Mouse (Mus musculus) CH12.LX (cell line): ENCODE data around the gene Marveld2. TPM values are rescaled to one million over a fixed set of nuclear protein-coding genes. Genes with fewer than 3 reads are reported as not detected.

Experiments
- DNase-seq: peaks from one replicate; pipeline ENCODE4 v3.0.0-alpha.2; 2013; ENCODE audit errors: extremely low read depth
- H3K27ac ChIP-seq: 2 replicates; pipeline ENCODE4 v1.5.1; 2012; ENCODE audit warnings: low read depth, mild to moderate bottlenecking, control low read depth, moderate library complexity; ENCODE audit not compliant: insufficient read depth
- H3K27me3 ChIP-seq: replicated peaks from 2 replicates; pipeline ENCODE3; 2012; ENCODE audit warnings: inconsistent platforms
- H3K36me3 ChIP-seq, 2 experiments: replicated peaks in 1 of 2; 2 replicates each; pipeline versions ENCODE3 to v1.6.1; 2012; ENCODE audit warnings: inconsistent platforms in 1 of 2, low read length in 1 of 2, mild to moderate bottlenecking in 1 of 2, mixed read lengths in 1 of 2, moderate library complexity in 1 of 2; ENCODE audit not compliant: control insufficient read depth in 1 of 2, insufficient read depth in 1 of 2
- H3K4me1 ChIP-seq, 2 experiments: 2 replicates each; pipeline ENCODE4 v1.6.1; 2012; ENCODE audit warnings: inconsistent platforms in 1 of 2, moderate library complexity in 1 of 2; ENCODE audit not compliant: insufficient read depth in 2 of 2, control insufficient read depth in 1 of 2
- H3K4me2 ChIP-seq: 2 replicates; pipeline ENCODE4 v1.6.1; 2012; ENCODE audit warnings: low read depth, mild to moderate bottlenecking, control low read depth; ENCODE audit not compliant: poor library complexity, insufficient read depth, severe bottlenecking
- H3K4me3 ChIP-seq, 3 experiments: fragments of 150-350 bp in 1 of 3; sonication (generic) in 1 of 3; replicated peaks in 1 of 3; 2 replicates each; pipeline versions ENCODE3 to v1.5.1; 2011 to 2012; ENCODE audit warnings: low read depth in 2 of 3, low read length in 2 of 3, mild to moderate bottlenecking in 2 of 3, moderate library complexity in 2 of 3, control low read depth in 1 of 3, improper control_type of control experiment in 1 of 3, inconsistent platforms in 1 of 3, mixed read lengths in 1 of 3; ENCODE audit not compliant: poor library complexity in 1 of 3
- H3K79me2 ChIP-seq: replicated peaks from 2 replicates; pipeline ENCODE4 v1.6.1; 2012; ENCODE audit warnings: mild to moderate bottlenecking, moderate library complexity; ENCODE audit not compliant: control insufficient read depth, poor library complexity, insufficient read depth, severe bottlenecking; ENCODE audit errors: extremely low read depth
- H3K9ac ChIP-seq: 2 replicates; pipeline ENCODE4 v1.6.1; 2012; ENCODE audit warnings: low read depth, mild to moderate bottlenecking, control low read depth, moderate library complexity; ENCODE audit not compliant: insufficient read depth
- H3K9me3 ChIP-seq: replicated peaks from 2 replicates; pipeline ENCODE3; 2012; ENCODE audit warnings: low read length, inconsistent platforms, mixed read lengths
- CHD1 ChIP-seq: IDR thresholded peaks from 2 replicates; pipeline ENCODE4 v1.6.1; 2012; ENCODE audit warnings: low read depth, low read length, improper control_type of control experiment, inconsistent platforms
- ELF1 ChIP-seq: IDR thresholded peaks from 2 replicates; pipeline ENCODE4 v1.6.1; 2014; ENCODE audit warnings: low read depth, mild to moderate bottlenecking, inconsistent platforms, low read length, improper control_type of control experiment
- HCFC1 ChIP-seq: IDR thresholded peaks from 2 replicates; pipeline ENCODE4 v1.6.1; 2012; ENCODE audit warnings: low read depth, mild to moderate bottlenecking, inconsistent platforms, low read length, improper control_type of control experiment
- MAFK ChIP-seq: IDR thresholded peaks from 2 replicates; pipeline ENCODE4 v1.6.1; 2011; ENCODE audit warnings: low read length, improper control_type of control experiment; ENCODE audit not compliant: insufficient replicate concordance
- PAX5 ChIP-seq: IDR thresholded peaks from 2 replicates; pipeline ENCODE4 v1.6.1; 2012; ENCODE audit warnings: low read length, inconsistent platforms, mixed read lengths
- SIN3A ChIP-seq: IDR thresholded peaks from 2 replicates; pipeline ENCODE4 v1.6.1; 2012; ENCODE audit warnings: low read length, improper control_type of control experiment, inconsistent platforms
- TBP ChIP-seq: conservative IDR thresholded peaks from 2 replicates; pipeline ENCODE4 v1.6.1; 2011; ENCODE audit warnings: low read depth, low read length, improper control_type of control experiment
- dilution Hi-C: fragments of 300-500 bp; cut with MboI; formaldehyde crosslinking; loops from 2 replicates; pipeline ENCODE4 v1.14.3; 2020; ENCODE audit warnings: low sequenced_read_pairs; ENCODE audit not compliant: extremely low pct_unique_long_range_greater_than_20kb, extremely low pct_ligation_motif_present
- in situ Hi-C: fragments of 300-500 bp; cut with MboI; formaldehyde crosslinking; loops from 3 replicates; pipeline ENCODE4 v1.14.3; 2019; ENCODE audit warnings: low sequenced_read_pairs, low pct_ligation_motif_present, low pct_unique_long_range_greater_than_20kb, mixed read lengths
- polyA plus RNA-seq: library from polyadenylated mRNA; unstranded; fragments of >175 nt; gene quantifications from 2 replicates; pipeline ENCODE4 v1.2.1, GENCODE M21; 2012; ENCODE audit warnings: low read depth; ENCODE audit not compliant: insufficient read length
- total RNA-seq, 2 experiments: library from RNA; depleted of rRNA; stranded (reverse); fragments of 300-350 nt in 1 of 2; fragments of >200 nt in 1 of 2; gene quantifications; 2 replicates each; pipeline ENCODE4 v1.2.3; 2012 to 2014

Gene Marveld2
- total and polyA plus RNA-seq, 3 experiments = 0.13 to 1.9 (median 0.27) TPM

DNA sequence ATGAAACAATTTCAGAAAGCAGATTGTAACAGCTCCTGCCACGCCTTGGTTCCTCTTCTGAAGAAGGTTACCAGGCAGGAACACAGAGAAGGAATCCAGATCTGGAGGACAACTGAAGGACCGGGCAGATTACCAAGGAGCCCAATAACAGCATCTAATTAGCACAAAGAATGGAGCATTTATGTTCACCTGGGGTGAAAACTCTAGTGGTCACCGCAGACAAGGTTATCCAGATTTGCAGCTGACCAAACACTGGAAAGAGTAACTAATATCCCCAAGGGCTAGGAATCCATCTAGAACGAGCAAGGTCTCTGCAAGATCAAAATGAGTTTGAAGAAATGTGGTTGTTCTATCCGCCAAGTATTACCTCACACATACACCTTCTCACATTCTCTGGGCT lies 69.5 kb downstream of the Marveld2 start:
- no peak overlapping the region for H3K27ac ChIP-seq
- H3K4me2 ChIP-seq = no peak overlapping the region
- in situ Hi-C loops = no loop called here
- peaks cover 4% of the 10 kb centered on the region for H3K9me3 ChIP-seq
- no peaks in the 10 kb centered on the region for H3K36me3 ChIP-seq
- dilution Hi-C loops = no loop called here
- no peak for DNase-seq
- peaks cover 47% of the 10 kb centered on the region for H3K27me3 ChIP-seq
- H3K4me3 ChIP-seq = no peak overlapping the region
- no peak overlapping the region for H3K9ac ChIP-seq
- peaks cover 0 to 6% of the 10 kb centered on the region in 2 experiments; a peak in 2 of 4 replicates for H3K4me1 ChIP-seq
- no peaks in the 10 kb centered on the region; the same call in 1 of the 2 replicates for H3K79me2 ChIP-seq
- TF ChIP-seq PAX5 (no peak), SIN3A (no peak), ELF1 (no peak), CHD1 (no peak), TBP (no peak), HCFC1 (no peak), MAFK (no peak)

Other genes starting within 250 kb of the Marveld2 start
- gene Naip1, start 164.1 kb downstream of the Marveld2 start, total RNA-seq (2012; rRNA removed) = 1.5 and 1.8 TPM in 2 replicates
- gene Naip1, start 164.1 kb downstream of the Marveld2 start, total RNA-seq (2014; rRNA removed) = 1.1 and 1.4 TPM in 2 replicates
- gene Naip1, start 164.1 kb downstream of the Marveld2 start, polyA plus RNA-seq = 1.1 and 1.5 TPM in 2 replicates
- gene Gtf2h2, start 124.4 kb downstream of the Marveld2 start, total RNA-seq (2012; rRNA removed) = 34.0 and 43.7 TPM in 2 replicates
- 87.8 and 89.2 TPM in 2 replicates for gene Gtf2h2, start 124.4 kb downstream of the Marveld2 start, total RNA-seq (2014; rRNA removed)
- gene Gtf2h2, start 124.4 kb downstream of the Marveld2 start, polyA plus RNA-seq = 90.1 and 106 TPM in 2 replicates
- gene Ocln, start 64.3 kb downstream of the Marveld2 start, total RNA-seq (2012; rRNA removed) = 2.0 and 2.2 TPM in 2 replicates
- 0.39 and 0.70 TPM in 2 replicates for gene Ocln, start 64.3 kb downstream of the Marveld2 start, total RNA-seq (2014; rRNA removed)
- 0.23 and 0.50 TPM in 2 replicates for gene Ocln, start 64.3 kb downstream of the Marveld2 start, polyA plus RNA-seq
- 179 and 210 TPM in 2 replicates for gene Ak6, start 34.0 kb upstream of the Marveld2 start, total RNA-seq (2012; rRNA removed)
- 476 and 500 TPM in 2 replicates for gene Ak6, start 34.0 kb upstream of the Marveld2 start, total RNA-seq (2014; rRNA removed)
- gene Ak6, start 34.0 kb upstream of the Marveld2 start, polyA plus RNA-seq = 238 and 246 TPM in 2 replicates
- 19.8 and 23.9 TPM in 2 replicates for gene Rad17, start 34.1 kb upstream of the Marveld2 start, total RNA-seq (2012; rRNA removed)
- 47.8 and 54.4 TPM in 2 replicates for gene Rad17, start 34.1 kb upstream of the Marveld2 start, total RNA-seq (2014; rRNA removed)
- gene Rad17, start 34.1 kb upstream of the Marveld2 start, polyA plus RNA-seq = 19.8 and 22.3 TPM in 2 replicates
- gene Taf9, start 34.6 kb upstream of the Marveld2 start, total RNA-seq (2012; rRNA removed) = 4.4 and 7.2 TPM in 2 replicates
- gene Taf9, start 34.6 kb upstream of the Marveld2 start, total RNA-seq (2014; rRNA removed) = 14.3 and 14.8 TPM in 2 replicates
- 9.7 and 14.9 TPM in 2 replicates for gene Taf9, start 34.6 kb upstream of the Marveld2 start, polyA plus RNA-seq
- 0.59 TPM in 2 replicates for gene Ccdc125, start 52.7 kb upstream of the Marveld2 start, total RNA-seq (2012; rRNA removed)
- not detected in 2 replicates for gene Ccdc125, start 52.7 kb upstream of the Marveld2 start, total RNA-seq (2014; rRNA removed)
- gene Ccdc125, start 52.7 kb upstream of the Marveld2 start, polyA plus RNA-seq = 0.13 TPM in 1 of 2 replicates, not detected in the other
- gene Cdk7, start 114.0 kb upstream of the Marveld2 start, total RNA-seq (2012; rRNA removed) = 29.4 and 42.6 TPM in 2 replicates
- gene Cdk7, start 114.0 kb upstream of the Marveld2 start, total RNA-seq (2014; rRNA removed) = 47.8 and 53.6 TPM in 2 replicates
- 56.9 and 57.4 TPM in 2 replicates for gene Cdk7, start 114.0 kb upstream of the Marveld2 start, polyA plus RNA-seq
- gene Mrps36, start 127.7 kb upstream of the Marveld2 start, total RNA-seq (2012; rRNA removed) = 70.0 and 86.0 TPM in 2 replicates
- 78.3 and 89.3 TPM in 2 replicates for gene Mrps36, start 127.7 kb upstream of the Marveld2 start, total RNA-seq (2014; rRNA removed)
- gene Mrps36, start 127.7 kb upstream of the Marveld2 start, polyA plus RNA-seq = 83.7 and 94.0 TPM in 2 replicates
- 23.7 and 30.2 TPM in 2 replicates for gene Cenph, start 158.9 kb upstream of the Marveld2 start, total RNA-seq (2012; rRNA removed)
- 49.3 and 54.2 TPM in 2 replicates for gene Cenph, start 158.9 kb upstream of the Marveld2 start, total RNA-seq (2014; rRNA removed)
- 49.1 and 50.8 TPM in 2 replicates for gene Cenph, start 158.9 kb upstream of the Marveld2 start, polyA plus RNA-seq
- 172 and 199 TPM in 2 replicates for gene Ccnb1, start 169.6 kb upstream of the Marveld2 start, total RNA-seq (2012; rRNA removed)
- 416 and 456 TPM in 2 replicates for gene Ccnb1, start 169.6 kb upstream of the Marveld2 start, total RNA-seq (2014; rRNA removed)
- 243 and 337 TPM in 2 replicates for gene Ccnb1, start 169.6 kb upstream of the Marveld2 start, polyA plus RNA-seq
- 54.4 and 65.0 TPM in 2 replicates for gene Slc30a5, start 216.5 kb upstream of the Marveld2 start, total RNA-seq (2012; rRNA removed)
- 99.9 and 111 TPM in 2 replicates for gene Slc30a5, start 216.5 kb upstream of the Marveld2 start, total RNA-seq (2014; rRNA removed)
- 57.9 and 65.9 TPM in 2 replicates for gene Slc30a5, start 216.5 kb upstream of the Marveld2 start, polyA plus RNA-seq